Mouse (Mus musculus) left cerebral cortex, adult 2 months (tissue): ENCODE results near the gene Slc12a3. TPM values are rescaled to one million over a fixed set of nuclear protein-coding genes. Genes with fewer than 3 reads are reported as not detected.

Experiments used
- DNase-seq, 2 experiments: peaks; one replicate each; pipeline ENCODE4 v3.0.0; 2021 to 2022; ENCODE audit warnings: low spot score in 2 of 2, mixed read lengths in 1 of 2; ENCODE audit errors: extremely low spot score in 1 of 2
- H3K27ac ChIP-seq: fragments of 200-600 bp; 2 replicates; pipeline ENCODE4 v1.8.1; 2022
- H3K4me3 ChIP-seq: fragments of 200-600 bp; 2 replicates; pipeline ENCODE4 v1.8.1; 2022
- CTCF ChIP-seq: fragments of 200-600 bp; IDR thresholded peaks from 2 replicates; pipeline ENCODE4 v1.8.1; 2022; ENCODE audit warnings: antibody characterized with exemption, mild to moderate bottlenecking, moderate library complexity
- intact Hi-C: fragments of 180-260 bp; cut with DNase I; formaldehyde crosslinking; loops from one replicate; pipeline ENCODE4 v1.15.1; 2025
- total RNA-seq, 2 experiments: library from RNA; stranded (reverse); gene quantifications; 2 replicates each; pipeline ENCODE4 v1.2.3; 2021

The Slc12a3 gene
- total RNA-seq, 2 experiments from 2014 or later: 0.29 to 0.68 TPM

GRCm38 (mm10) chr8:94379686-94380085 is 50.7 kb downstream of the Slc12a3 start:
- no peak for TF ChIP-seq CTCF
- Histone ChIP-seq H3K27ac (no peak overlapping the region), H3K4me3 (no peak overlapping the region)
- DNase-seq: no peak
- intact Hi-C loops: no loop called here

- Histone ChIP-seq H3K27ac (no peak overlapping the region), H3K4me3 (no peak overlapping the region)
- DNase-seq: no peak
- TF ChIP-seq CTCF: no peak
- intact Hi-C loops: no loop called here
Observed at GRCm38 (mm10) chr8:94384166-94384565, 55.2 kb downstream of the Slc12a3 start.

GRCm38 (mm10) chr8:94385506-94386213 is 56.7 kb downstream of the Slc12a3 start:
- no peak for TF ChIP-seq CTCF
- DNase-seq: no peak
- intact Hi-C loops: loop anchor here (5.0 kb wide), 1 partner anchor 317 kb away; no protein-coding TSS in a partner anchor
- peak overlapping the region; percentile 100 for H3K27ac ChIP-seq
- H3K4me3 ChIP-seq: peak overlapping the region; percentile 74

- DNase-seq: peak; percentile 99
- TF ChIP-seq CTCF: no peak
- peak within 1 kb of the TSS; percentile 100 for H3K27ac ChIP-seq
- peak within 1 kb of the TSS; percentile 74 for H3K4me3 ChIP-seq
- intact Hi-C loops: loop anchor here (5.0 kb wide), 1 partner anchor 316 kb away; no protein-coding TSS in a partner anchor
Observed at GRCm38 (mm10) chr8:94386214-94387026, 57.4 kb downstream of the Slc12a3 start, which contains the start of gene Herpud1. Herpud1 (plus strand) TSS chr8:94386438.

- peak; percentile 66 to 74 for DNase-seq
- intact Hi-C loops: loop anchor here (5.0 kb wide), 1 partner anchor 315 kb away; no protein-coding TSS in a partner anchor
- Histone ChIP-seq H3K4me3 (peak overlapping the region; percentile 74), H3K27ac (peak overlapping the region; percentile 100)
- no peak; the same call in 1 of the 2 replicates for TF ChIP-seq CTCF
Observed at GRCm38 (mm10) chr8:94387027-94387684, 58.2 kb downstream of the Slc12a3 start.

GRCm38 (mm10) chr8:94387785-94388184 is 58.8 kb downstream of the Slc12a3 start:
- no peak for TF ChIP-seq CTCF
- DNase-seq: no peak
- H3K4me3 ChIP-seq: peak overlapping the region; percentile 74
- H3K27ac ChIP-seq: peak overlapping the region; percentile 100
- intact Hi-C loops: loop anchor here (2.0 to 5.0 kb wide), 2 partner anchors 45 to 315 kb away; no protein-coding TSS in a partner anchor

- Histone ChIP-seq H3K4me3 (no peak overlapping the region), H3K27ac (no peak overlapping the region)
- no peak for DNase-seq
- TF ChIP-seq CTCF: no peak
- intact Hi-C loops: loop anchor here (2.0 to 5.0 kb wide), 2 partner anchors 47 to 313 kb away; no protein-coding TSS in a partner anchor
Observed at GRCm38 (mm10) chr8:94389531-94389930, 60.5 kb downstream of the Slc12a3 start.

- no peak for TF ChIP-seq CTCF
- no peak overlapping the region for H3K4me3 ChIP-seq
- intact Hi-C loops: no loop called here
- H3K27ac ChIP-seq: no peak overlapping the region
- DNase-seq: no peak
Observed at GRCm38 (mm10) chr8:94390429-94390828, 61.4 kb downstream of the Slc12a3 start.

- intact Hi-C loops: no loop called here
Observed at GRCm38 (mm10) chr8:94390910-94391309, 61.9 kb downstream of the Slc12a3 start.

GRCm38 (mm10) chr8:94392147-94392546 is 63.1 kb downstream of the Slc12a3 start:
- intact Hi-C loops: no loop called here
- peak; percentile 48 for TF ChIP-seq CTCF

More at GRCm38 (mm10) chr8:94390910-94391309, 61.9 kb downstream of the Slc12a3 start:
- H3K4me3 ChIP-seq: no peak overlapping the region
- no peak for TF ChIP-seq CTCF
- no peak for DNase-seq
- H3K27ac ChIP-seq: no peak overlapping the region

GRCm38 (mm10) chr8:94392648-94393047 is 63.6 kb downstream of the Slc12a3 start:
- TF ChIP-seq CTCF: no peak
- intact Hi-C loops: no loop called here
- Histone ChIP-seq H3K4me3 (no peak overlapping the region), H3K27ac (no peak overlapping the region)
- no peak for DNase-seq

More at GRCm38 (mm10) chr8:94392147-94392546, 63.1 kb downstream of the Slc12a3 start:
- H3K27ac ChIP-seq: no peak overlapping the region
- no peak overlapping the region for H3K4me3 ChIP-seq
- DNase-seq: peak; percentile 32 to 36
